Mouse (Mus musculus): ENCODE data around the gene Ntmt1.

The Ntmt1 gene

GRCm38 (mm10) chr2:30784078-30784994 is 23.3 kb upstream of the Ntmt1 start:
- in situ Hi-C loops (cut with MboI, MseI), result no loop called here

GRCm38 (mm10) chr2:30787466-30787865 is 20.2 kb upstream of the Ntmt1 start:
- in situ Hi-C loops (cut with MboI, MseI), result no loop called here

- in situ Hi-C loops (cut with MboI, MseI), result loop anchor here (5.0 kb wide), 1 partner anchor 340 kb away; no protein-coding TSS in a partner anchor
Measured at GRCm38 (mm10) chr2:30792061-30792460, 15.6 kb upstream of the Ntmt1 start.

- in situ Hi-C loops (cut with MboI, MseI), result loop anchor here (5.0 kb wide), 1 partner anchor 342 kb away; no protein-coding TSS in a partner anchor
Measured at GRCm38 (mm10) chr2:30794179-30795108, 13.2 kb upstream of the Ntmt1 start.

DNA sequence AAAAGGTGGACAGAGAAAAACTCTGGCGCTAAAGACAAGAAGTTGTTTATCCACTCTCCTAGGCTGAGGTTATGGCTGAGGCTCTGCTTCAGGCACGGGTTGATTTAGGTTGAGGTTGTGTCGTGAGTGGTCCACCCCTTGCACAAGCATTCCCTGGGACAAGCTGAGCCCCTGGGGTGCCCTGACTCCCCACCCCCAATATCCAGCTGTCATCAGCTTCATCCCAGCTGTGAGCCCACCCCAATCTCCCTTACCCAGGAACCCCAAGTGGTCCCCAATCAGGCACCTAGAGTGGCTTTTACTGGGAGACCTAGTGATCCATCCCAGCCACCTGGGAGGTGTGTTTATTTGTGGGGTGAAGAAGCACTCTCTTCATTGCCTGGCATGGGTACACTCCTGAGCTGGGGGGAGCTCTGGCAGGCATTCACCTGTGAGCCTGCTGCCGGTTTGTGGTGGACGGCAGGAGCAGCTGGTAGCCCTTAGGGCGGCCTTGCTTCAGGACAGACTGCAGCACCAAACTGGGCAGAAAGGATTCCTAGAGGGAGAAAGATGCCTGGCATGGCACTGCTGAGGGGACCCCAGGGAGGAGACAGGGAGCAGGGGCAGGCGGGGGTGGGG is 12.2 kb upstream of the Ntmt1 start:
- in situ Hi-C loops (cut with MboI, MseI), result no loop called here

GRCm38 (mm10) chr2:30795889-30796275 is 11.7 kb upstream of the Ntmt1 start:
- in situ Hi-C loops (cut with MboI, MseI), result no loop called here

DNA sequence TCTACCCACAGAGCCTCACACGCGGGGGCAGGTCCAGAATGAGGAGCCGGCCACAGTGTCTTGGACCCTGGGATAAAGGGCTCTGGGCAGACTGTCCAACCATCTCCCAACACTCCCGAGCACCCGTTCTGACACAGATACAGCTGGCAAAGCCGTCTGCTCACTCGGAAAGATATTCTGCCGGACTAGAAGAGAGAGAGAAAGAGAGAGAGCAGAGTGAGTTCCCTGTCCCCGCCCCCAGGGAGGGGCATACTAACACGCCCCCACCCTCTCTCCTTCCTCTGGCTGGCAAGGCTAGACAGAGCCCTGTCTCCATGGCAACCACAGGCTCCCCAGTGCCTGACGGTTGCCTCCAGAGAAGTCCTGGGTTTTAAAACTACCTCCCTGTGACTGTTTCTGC is 11.2 kb upstream of the Ntmt1 start:
- in situ Hi-C loops (cut with MboI, MseI), result no loop called here

- in situ Hi-C loops (cut with MboI, MseI), result no loop called here
Measured at GRCm38 (mm10) chr2:30799456-30799855, 8.2 kb upstream of the Ntmt1 start.

GRCm38 (mm10) chr2:30800671-30801066 is 7.0 kb upstream of the Ntmt1 start:
- in situ Hi-C loops (cut with MboI, MseI), result no loop called here

DNA sequence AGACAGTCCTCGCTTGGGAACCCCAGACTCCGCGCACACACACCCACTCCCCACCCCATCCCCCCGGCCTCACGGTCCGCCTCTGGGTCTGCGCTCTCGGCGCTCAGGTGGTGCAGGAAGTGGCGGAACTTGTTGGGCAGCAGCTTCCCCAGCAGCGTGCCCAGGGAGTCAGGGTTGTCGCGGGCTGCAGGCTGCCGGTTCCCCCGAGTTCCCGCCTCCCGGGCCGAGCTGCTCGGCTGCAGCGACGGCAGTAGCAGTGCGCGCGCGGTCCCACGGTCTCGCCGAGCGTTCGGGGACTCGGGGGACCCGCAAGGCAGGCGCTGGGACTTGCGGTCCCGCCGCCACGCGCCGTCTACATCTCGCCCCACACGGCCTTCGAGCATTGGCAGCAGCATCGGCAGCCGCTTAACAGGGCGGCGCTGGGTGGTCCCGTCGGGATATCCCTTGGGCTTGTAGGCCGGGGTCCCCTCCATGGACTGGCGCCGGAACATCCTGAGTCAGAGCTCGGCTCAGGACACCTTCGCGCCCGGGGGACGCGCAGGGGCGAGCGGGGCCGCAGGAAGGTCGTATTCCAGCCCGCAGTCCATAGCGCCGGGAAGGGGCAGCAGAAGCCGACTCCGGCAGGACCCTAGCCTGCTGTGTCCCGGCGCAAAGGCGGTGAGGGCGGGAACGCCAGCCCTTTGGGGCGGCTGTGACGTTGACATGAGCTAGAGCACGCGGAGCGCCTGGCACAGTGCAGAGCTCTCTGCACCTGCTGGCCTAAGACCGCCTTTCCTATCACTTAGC is 6.4 kb upstream of the Ntmt1 start:
- in situ Hi-C loops (cut with MboI, MseI), result no loop called here

- in situ Hi-C loops (cut with MboI, MseI), result no loop called here
Measured at GRCm38 (mm10) chr2:30803604-30804003, 4.0 kb upstream of the Ntmt1 start, which contains the start of gene 1700001O22Rik. 1700001O22Rik (minus strand) TSS chr2:30803661.

DNA sequence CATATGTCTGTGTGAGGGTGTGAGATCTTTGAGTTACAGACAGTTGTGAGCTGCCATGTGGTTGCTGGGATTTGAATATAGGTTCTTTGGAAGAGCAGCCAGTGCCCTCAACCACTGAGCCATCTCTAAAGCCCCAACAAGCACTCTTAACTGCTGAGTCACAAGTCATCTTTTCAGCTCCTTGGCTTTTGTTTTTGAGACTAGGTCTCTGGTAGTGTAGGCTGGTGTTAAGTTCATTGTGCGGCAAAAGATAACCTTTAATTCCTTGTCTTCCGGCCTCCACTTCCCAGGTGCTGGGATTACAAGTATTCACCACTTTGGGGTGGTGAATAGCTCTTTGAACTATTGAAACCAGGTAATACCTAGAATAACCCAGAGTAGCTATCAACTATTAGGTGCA is 1.6 kb upstream of the Ntmt1 start:
- in situ Hi-C loops (cut with MboI, MseI), result no loop called here

GRCm38 (mm10) chr2:30807147-30807647 is 429 bp upstream of the Ntmt1 start:
- in situ Hi-C loops (cut with MboI, MseI), result no loop called here

DNA sequence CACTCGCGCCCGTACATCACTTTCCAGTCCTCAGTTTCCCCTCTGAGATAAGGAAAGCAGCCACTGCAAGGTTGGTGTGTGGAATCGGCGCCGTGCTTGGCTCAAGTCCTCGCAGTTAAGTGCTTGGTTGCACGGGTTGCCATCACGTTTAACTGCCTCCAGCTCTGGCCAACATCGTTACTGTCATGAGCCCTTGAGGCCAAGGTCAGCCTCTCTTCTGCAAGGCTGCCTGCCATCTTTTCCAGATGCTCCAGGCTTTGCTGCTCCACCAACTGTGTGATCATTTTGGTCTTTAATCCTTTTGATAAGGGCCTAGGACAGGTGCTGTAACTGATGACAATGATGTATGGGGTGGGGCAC is 650 bp downstream of the Ntmt1 start:
- in situ Hi-C loops (cut with MboI, MseI), result no loop called here

DNA sequence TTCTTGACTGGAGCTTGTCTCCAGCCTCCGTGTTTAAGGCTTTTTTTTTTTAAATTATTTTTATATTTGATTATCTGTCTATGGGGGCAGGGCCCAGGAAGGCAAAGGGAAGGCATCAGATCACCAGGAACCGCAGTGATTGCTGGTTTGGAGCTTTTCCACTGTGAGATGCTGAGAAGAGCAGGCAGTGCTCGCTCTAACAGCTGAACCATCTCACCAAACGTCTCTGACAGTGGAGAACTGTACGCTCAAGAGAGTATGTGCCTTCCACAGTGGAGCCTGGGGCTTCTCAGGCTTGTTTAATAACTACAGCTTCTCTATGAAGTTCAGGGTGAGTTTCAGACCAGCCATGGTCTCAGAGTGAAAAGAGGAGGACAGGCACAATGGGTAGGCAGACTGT is 1.9 kb downstream of the Ntmt1 start:
- in situ Hi-C loops (cut with MboI, MseI), result no loop called here

DNA sequence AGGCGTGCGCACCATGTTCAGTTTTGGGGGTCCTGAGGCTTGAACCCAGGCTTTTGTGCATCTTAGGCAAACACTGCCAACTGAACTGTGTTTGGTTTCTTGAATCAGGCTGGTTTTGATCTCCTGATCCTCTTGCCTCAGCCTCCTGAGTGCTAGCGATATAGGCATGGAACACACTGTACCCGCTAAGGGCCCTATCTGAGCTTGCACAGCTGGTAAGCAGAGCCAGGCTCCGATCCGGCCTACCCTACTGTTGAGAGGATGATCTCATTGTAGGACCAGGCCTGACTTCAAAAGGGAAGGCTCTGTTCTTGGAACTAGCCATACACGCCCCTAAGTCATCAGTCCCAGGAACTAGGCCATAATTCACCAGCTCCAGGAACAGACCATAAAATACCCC is 2.9 kb downstream of the Ntmt1 start:
- in situ Hi-C loops (cut with MboI, MseI), result no loop called here

- in situ Hi-C loops (cut with MboI, MseI), result no loop called here
Measured at GRCm38 (mm10) chr2:30816383-30816782, 8.8 kb downstream of the Ntmt1 start.

DNA sequence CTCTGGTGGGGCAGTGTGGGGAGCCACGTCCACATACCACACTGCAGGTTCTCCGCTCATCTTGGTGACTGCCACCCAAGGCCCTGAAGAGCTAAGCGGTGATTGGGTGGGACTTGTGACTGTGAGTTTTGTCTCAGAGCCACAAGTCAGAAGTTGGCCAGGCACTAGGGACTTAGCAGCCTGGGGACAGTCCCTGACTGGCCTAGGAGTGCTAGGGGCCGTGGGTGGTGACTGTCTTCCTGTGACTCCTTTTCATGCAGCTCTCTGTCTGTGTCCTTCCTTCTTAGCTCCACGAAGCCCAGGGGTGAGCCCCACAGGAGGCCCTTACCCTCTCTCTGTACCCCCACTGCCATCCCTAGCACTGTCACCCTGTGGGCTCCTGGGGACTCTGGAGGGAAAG is 12.2 kb downstream of the Ntmt1 start:
- in situ Hi-C loops (cut with MboI, MseI), result no loop called here

GRCm38 (mm10) chr2:30821073-30821472 is 13.4 kb downstream of the Ntmt1 start:
- in situ Hi-C loops (cut with MboI, MseI), result no loop called here

DNA sequence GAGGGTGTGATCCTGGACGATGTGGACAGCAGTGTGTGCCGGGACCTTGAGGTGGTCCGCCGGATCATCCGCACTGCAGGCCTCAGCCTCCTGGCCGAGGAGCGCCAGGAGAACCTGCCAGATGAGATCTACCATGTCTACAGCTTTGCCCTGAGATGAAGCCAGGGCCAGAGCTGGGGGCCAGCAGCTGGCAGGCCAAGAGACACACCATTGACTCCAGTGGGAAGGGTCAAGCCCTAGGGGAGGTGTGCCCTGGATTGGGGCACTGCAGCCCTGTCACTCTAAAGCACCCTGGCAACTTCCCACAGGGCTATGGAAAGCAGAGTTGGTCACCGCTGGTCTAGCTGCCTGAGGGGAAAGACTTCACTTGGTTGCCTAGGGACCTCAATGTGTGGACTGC is 14.8 kb downstream of the Ntmt1 start:
- in situ Hi-C loops (cut with MboI, MseI), result no loop called here

Measured in T-helper 2 cell (primary cell).